Mouse (Mus musculus) kidney, adult 2 months (tissue): ENCODE measurements around the gene Fan1.

Source experiments
- CTCF ChIP-seq: fragments of 200-500 bp; conservative IDR thresholded peaks from 2 replicates; pipeline ENCODE4 v1.5.1; 2011; ENCODE audit warnings: low read depth, mild to moderate bottlenecking, control low read depth, low read length, moderate library complexity, mixed read lengths; ENCODE audit not compliant: insufficient read depth, insufficient read length
- POLR2A ChIP-seq: fragments of 200-500 bp; IDR thresholded peaks from one replicate; pipeline ENCODE4 v1.6.1; 2011; ENCODE audit warnings: low read depth, low read length, control low read depth

- no peak for TF ChIP-seq CTCF
- TF ChIP-seq POLR2A, result no peak
Observed at GRCm38 (mm10) chr7:64369841-64370240, 4.1 kb downstream of the Fan1 start.
